Mouse (Mus musculus) ES-Bruce4 (cell line): ENCODE results near the gene Arhgef6.

Experiments used
- CTCF ChIP-seq: IDR thresholded peaks from one replicate; pipeline ENCODE4 v1.8.1; 2011; ENCODE audit warnings: low read depth, low read length
- EP300 ChIP-seq: IDR thresholded peaks from 2 replicates; pipeline ENCODE4 v1.6.1; 2011; ENCODE audit warnings: low read depth, low read length; ENCODE audit not compliant: insufficient read depth
- POLR2A ChIP-seq: IDR thresholded peaks from one replicate; pipeline ENCODE4 v1.8.1; 2011; ENCODE audit warnings: low read length; ENCODE audit not compliant: insufficient read depth

- TF ChIP-seq CTCF (no peak), EP300 (no peak), POLR2A (no peak)
Measured at GRCm38 (mm10) chrX:57215495-57215894, 123.0 kb downstream of the Arhgef6 start.
